Mouse (Mus musculus): ENCODE measurements around the gene Hnf1b. TPM values are rescaled to one million over a fixed set of nuclear protein-coding genes. Genes with fewer than 3 reads are reported as not detected.

Hnf1b gene
- total and polyA plus RNA-seq, 2 experiments from 2014 or later: 0.27 TPM; not detected in 1

DNA sequence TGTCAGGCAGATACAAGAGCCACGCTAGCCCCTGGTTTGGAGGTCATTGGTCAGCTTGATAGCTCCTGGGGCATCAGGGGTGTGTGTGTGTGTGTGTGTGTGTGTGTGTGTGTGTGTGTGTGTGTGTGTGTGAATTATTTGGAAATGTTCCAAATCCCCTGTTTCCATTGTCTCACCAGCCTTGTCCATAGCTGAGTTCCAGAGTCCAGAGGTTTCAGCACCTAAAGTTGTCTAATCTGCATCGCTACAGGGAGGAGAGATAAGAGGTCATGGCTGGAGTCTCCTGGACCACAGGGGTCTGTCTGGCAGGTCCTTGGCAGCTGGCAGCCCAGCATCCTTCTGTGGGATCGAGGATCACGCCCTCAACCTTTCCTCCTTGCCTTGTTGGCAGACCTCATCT is 64.6 kb downstream of the Hnf1b start:
- no peak for DNase-seq
- H3K36me3 ChIP-seq (ENCODE audit: insufficient read depth): no peaks in the 10 kb centered on the region
- no peaks in the 10 kb centered on the region for H3K9me3 ChIP-seq (ENCODE audit: low read length)
- H3K27ac ChIP-seq (ENCODE audit: low read depth, low read length): no peak overlapping the region
- ATAC-seq: no peak
- H3K27me3 ChIP-seq (ENCODE audit: insufficient read depth, low read length): no peaks in the 10 kb centered on the region
- no peak overlapping the region for H3K9ac ChIP-seq
- no peaks in the 10 kb centered on the region for H3K4me1 ChIP-seq (ENCODE audit: insufficient read depth)
- TF ChIP-seq CTCF (IDR thresholded peaks at IDR 0.05; ENCODE audit: low read depth): no peak
- no peak overlapping the region for H3K4me2 ChIP-seq (ENCODE audit: low read depth)
- H3K4me3 ChIP-seq (ENCODE audit: low read depth, low read length): no peak overlapping the region
- WGBS: 92% methylated on average over 4 of the region's 4 CpGs

DNA sequence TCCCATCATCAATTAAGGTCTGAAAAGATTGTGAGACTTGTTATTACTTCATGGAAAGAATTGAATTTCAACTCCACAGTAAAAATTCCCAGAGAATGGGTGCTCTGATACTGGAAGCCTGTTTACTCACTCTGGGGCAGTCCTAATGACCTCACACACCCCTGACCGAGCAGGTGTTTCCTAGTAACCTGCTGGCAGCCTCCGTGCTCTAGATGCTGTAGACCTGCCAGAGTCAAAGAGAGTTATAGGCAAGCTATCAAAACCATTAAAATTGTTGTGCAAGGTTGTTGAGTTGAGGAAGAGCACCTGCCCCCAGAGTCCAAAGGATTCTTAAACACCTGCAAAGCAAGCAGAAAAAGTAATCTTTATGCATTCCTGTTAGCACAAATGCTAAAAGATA is 72.7 kb downstream of the Hnf1b start:
- Histone ChIP-seq H3K9ac (no peak overlapping the region), H3K9me3 (ENCODE audit: low read length) (no peaks in the 10 kb centered on the region), H3K4me1 (ENCODE audit: insufficient read depth) (no peaks in the 10 kb centered on the region), H3K36me3 (ENCODE audit: insufficient read depth) (no peaks in the 10 kb centered on the region), H3K4me3 (ENCODE audit: low read depth, low read length) (no peak overlapping the region), H3K27me3 (ENCODE audit: insufficient read depth, low read length) (no peaks in the 10 kb centered on the region), H3K27ac (ENCODE audit: low read depth, low read length) (no peak overlapping the region), H3K4me2 (ENCODE audit: low read depth) (no peak overlapping the region)
- ATAC-seq (no peak), DNase-seq (no peak)
- 80% methylated on average over 2 of the region's 2 CpGs for WGBS
- no peak for TF ChIP-seq CTCF (IDR thresholded peaks at IDR 0.05; ENCODE audit: low read depth)

DNA sequence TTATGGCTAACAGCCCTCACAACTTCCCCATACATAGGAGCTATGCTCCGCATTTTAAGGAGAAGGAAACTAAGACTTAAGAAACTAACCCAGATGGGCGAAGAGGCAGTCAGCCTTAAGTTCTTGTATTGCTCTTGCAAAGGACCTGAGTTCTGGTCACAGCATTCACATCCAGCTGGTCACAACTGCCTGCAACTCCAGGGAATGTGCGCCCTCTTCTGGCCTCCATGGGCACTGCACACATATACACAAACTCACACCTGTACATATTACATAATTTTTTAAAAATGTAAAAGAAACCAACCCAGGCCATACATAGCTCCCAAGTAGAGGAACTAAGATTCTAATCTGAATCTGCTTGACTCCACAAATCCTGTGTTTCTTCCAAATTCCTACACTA is 77.2 kb downstream of the Hnf1b start:
- Histone ChIP-seq H3K36me3 (ENCODE audit: insufficient read depth) (no peaks in the 10 kb centered on the region), H3K27ac (ENCODE audit: low read depth, low read length) (no peak overlapping the region), H3K4me1 (ENCODE audit: insufficient read depth) (no peaks in the 10 kb centered on the region), H3K9ac (no peak overlapping the region), H3K27me3 (ENCODE audit: insufficient read depth, low read length) (no peaks in the 10 kb centered on the region), H3K4me2 (ENCODE audit: low read depth) (no peak overlapping the region), H3K9me3 (ENCODE audit: low read length) (no peaks in the 10 kb centered on the region), H3K4me3 (ENCODE audit: low read depth, low read length) (no peak overlapping the region)
- WGBS: 55% methylated on average over 3 of the region's 3 CpGs
- DNase-seq: no peak
- TF ChIP-seq CTCF (IDR thresholded peaks at IDR 0.05; ENCODE audit: low read depth): peak; percentile 43
- no peak for ATAC-seq

- ATAC-seq (no peak), DNase-seq (no peak)
- 77% methylated on average over 10 of the region's 10 CpGs for WGBS
- Histone ChIP-seq H3K27ac (ENCODE audit: low read depth, low read length) (no peak overlapping the region), H3K4me2 (ENCODE audit: low read depth) (no peak overlapping the region), H3K36me3 (ENCODE audit: insufficient read depth) (no peaks in the 10 kb centered on the region), H3K9ac (no peak overlapping the region), H3K9me3 (ENCODE audit: low read length) (no peaks in the 10 kb centered on the region), H3K4me3 (ENCODE audit: low read depth, low read length) (no peak overlapping the region), H3K27me3 (ENCODE audit: insufficient read depth, low read length) (no peaks in the 10 kb centered on the region), H3K4me1 (ENCODE audit: insufficient read depth) (no peaks in the 10 kb centered on the region)
- no peak for TF ChIP-seq CTCF (IDR thresholded peaks at IDR 0.05; ENCODE audit: low read depth)
Observed at GRCm38 (mm10) chr11:83932506-83933106, 82.7 kb downstream of the Hnf1b start.

DNA sequence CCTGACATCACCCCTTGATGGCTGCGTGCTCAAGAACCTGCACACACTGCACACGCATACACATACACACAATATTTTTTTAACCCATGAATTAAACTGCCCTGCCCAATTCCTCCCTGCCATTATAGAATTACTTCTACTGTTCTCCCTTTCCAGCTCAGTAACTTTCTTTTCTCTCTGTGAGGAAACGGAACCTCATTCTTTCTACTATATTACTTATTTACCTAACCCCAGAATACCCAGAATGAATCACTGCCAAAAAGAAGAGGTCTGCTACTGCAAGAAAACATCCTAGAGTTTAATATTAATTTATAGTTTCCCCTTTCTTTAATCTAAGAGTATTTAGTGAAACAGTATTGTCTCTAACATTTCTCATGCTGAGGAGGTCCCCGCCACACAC is 83.5 kb downstream of the Hnf1b start:
- no peak overlapping the region for H3K9ac ChIP-seq

DNA sequence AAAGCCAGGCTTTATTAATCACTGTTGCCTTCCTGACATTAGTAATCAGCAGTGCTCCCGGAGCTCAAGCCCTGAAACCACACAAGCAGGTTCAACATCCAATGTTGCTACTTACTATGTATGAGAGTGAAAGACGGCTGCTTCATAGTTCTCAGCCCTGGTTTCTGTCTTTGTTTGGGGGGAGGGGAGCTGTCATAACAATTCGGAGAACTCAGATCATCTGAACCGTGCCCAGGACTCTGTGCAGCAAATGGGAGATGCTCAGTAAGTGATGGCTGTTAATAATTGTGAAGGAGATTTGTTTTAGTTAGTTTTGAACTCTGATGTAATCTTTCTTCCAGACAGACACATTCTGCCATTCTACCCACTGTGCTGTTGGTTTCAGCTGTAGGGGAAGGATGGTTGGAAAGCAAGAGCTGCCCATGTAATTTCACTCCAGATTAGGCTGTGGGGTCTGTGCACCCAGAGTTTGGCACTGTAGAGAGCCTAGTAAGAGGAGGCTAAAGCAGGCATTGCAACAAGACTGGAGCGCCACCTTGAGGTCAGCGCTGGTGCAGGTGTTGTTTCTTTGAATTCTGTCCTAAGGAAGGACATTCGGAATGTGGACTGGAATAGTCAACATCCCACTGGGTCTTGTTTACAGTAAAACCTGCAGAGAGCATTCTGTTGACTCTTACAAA is 86.3 kb downstream of the Hnf1b start:
- DNase-seq (peak; percentile 75), ATAC-seq (peak; percentile 42; the same call in 1 of the 2 replicates)
- peak; percentile 91 for TF ChIP-seq CTCF (IDR thresholded peaks at IDR 0.05; ENCODE audit: low read depth)
- Histone ChIP-seq H3K9me3 (ENCODE audit: low read length) (no peaks in the 10 kb centered on the region), H3K4me1 (ENCODE audit: insufficient read depth) (no peaks in the 10 kb centered on the region), H3K36me3 (ENCODE audit: insufficient read depth) (no peaks in the 10 kb centered on the region), H3K4me3 (ENCODE audit: low read depth, low read length) (no peak overlapping the region), H3K9ac (no peak overlapping the region), H3K4me2 (ENCODE audit: low read depth) (no peak overlapping the region), H3K27me3 (ENCODE audit: insufficient read depth, low read length) (no peaks in the 10 kb centered on the region), H3K27ac (ENCODE audit: low read depth, low read length) (no peak overlapping the region)
- 26% methylated on average over 7 of the region's 7 CpGs for WGBS

More for the DNA sequence above, 83.5 kb downstream of the Hnf1b start:
- no peak for DNase-seq
- Histone ChIP-seq H3K27me3 (ENCODE audit: insufficient read depth, low read length) (no peaks in the 10 kb centered on the region), H3K9me3 (ENCODE audit: low read length) (no peaks in the 10 kb centered on the region), H3K4me1 (ENCODE audit: insufficient read depth) (no peaks in the 10 kb centered on the region), H3K27ac (ENCODE audit: low read depth, low read length) (no peak overlapping the region), H3K4me3 (ENCODE audit: low read depth, low read length) (no peak overlapping the region), H3K4me2 (ENCODE audit: low read depth) (no peak overlapping the region), H3K36me3 (ENCODE audit: insufficient read depth) (no peaks in the 10 kb centered on the region)
- no peak for TF ChIP-seq CTCF (IDR thresholded peaks at IDR 0.05; ENCODE audit: low read depth)
- 89% methylated on average over 4 of the region's 4 CpGs for WGBS
- ATAC-seq: no peak

DNA sequence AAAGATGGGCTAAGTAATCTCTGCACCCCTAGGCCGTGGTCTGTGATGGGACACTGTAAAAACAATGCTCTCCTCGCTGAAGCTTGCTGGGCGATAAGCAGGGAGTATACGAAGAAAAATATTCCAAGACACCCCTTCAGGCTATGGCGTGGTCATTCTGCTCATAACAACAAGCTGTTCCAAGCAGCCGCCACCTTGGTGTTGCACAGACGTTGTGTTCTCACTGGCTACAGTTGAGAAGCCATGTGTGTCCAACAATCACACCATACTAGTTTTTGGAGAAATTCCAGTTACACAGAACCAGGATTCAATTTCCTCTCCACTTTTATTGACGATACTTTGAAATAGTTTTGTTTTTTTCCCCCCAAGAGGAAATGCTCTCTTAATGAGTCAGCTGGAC is 88.7 kb downstream of the Hnf1b start:
- Histone ChIP-seq H3K4me3 (ENCODE audit: low read depth, low read length) (no peak overlapping the region), H3K9ac (no peak overlapping the region), H3K36me3 (ENCODE audit: insufficient read depth) (no peaks in the 10 kb centered on the region), H3K27me3 (ENCODE audit: insufficient read depth, low read length) (no peaks in the 10 kb centered on the region), H3K4me1 (ENCODE audit: insufficient read depth) (peaks cover 5% of the 10 kb centered on the region; the same call in 1 of the 2 replicates), H3K27ac (ENCODE audit: low read depth, low read length) (no peak overlapping the region), H3K9me3 (ENCODE audit: low read length) (no peaks in the 10 kb centered on the region), H3K4me2 (ENCODE audit: low read depth) (no peak overlapping the region)
- DNase-seq (no peak), ATAC-seq (no peak)
- no peak for TF ChIP-seq CTCF (IDR thresholded peaks at IDR 0.05; ENCODE audit: low read depth)
- 83% methylated on average over 8 of the region's 8 CpGs for WGBS
